Mouse (Mus musculus): Measurements from ENCODE around the gene Hist1h2bh.

DNA sequence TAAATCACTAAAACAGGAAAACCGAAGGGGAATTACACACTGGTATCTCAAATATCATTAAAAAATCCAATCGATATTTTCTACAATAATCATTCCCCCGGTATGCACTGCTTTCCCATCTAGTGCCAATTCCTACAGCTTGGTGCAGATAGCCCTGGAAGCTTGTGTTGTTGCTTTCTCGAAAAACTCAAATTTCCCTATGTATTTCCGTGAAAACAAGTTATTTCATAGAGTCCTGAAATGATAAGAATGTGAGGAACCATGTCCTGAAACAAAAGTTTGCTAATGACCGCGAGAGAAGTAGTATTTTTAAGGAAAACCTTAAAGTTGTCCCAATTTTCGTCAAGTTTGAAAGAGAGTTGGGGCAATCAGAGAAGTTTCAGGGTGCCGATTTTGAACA lies 11.2 kb upstream of the Hist1h2bh start:
- TF ChIP-seq CTCF (IDR thresholded peaks at IDR 0.05; ENCODE audit: low read depth, low read length): no peak
- no peak for TF ChIP-seq POLR2A (IDR thresholded peaks at IDR 0.05; ENCODE audit: insufficient read depth, low read length)
- no peak for TF ChIP-seq EP300 (IDR thresholded peaks at IDR 0.05; ENCODE audit: insufficient read depth, low read depth, low read length)
